Mouse (Mus musculus) stomach, embryonic 15.5 days (tissue): ENCODE measurements around the gene Ern2. TPM values are rescaled to one million over a fixed set of nuclear protein-coding genes. Genes with fewer than 3 reads are reported as not detected.

Source experiments
- ATAC-seq: fragments of 200-750 bp; cut with Nextera tagmentation; 2 replicates; pipeline ENCODE4 v1.8.0; 2017; ENCODE audit warnings: low read depth, moderate number of reproducible peaks, moderate TSS enrichment; ENCODE audit not compliant: insufficient read depth, low FRiP score
- H3K27ac ChIP-seq: fragments of 300-500 bp; sonication (generic); 2 replicates; pipeline ENCODE4 v1.5.1; 2015; ENCODE audit warnings: mild to moderate bottlenecking, inconsistent platforms
- H3K27me3 ChIP-seq: fragments of 300-500 bp; sonication (generic); replicated peaks from 2 replicates; pipeline ENCODE4 v1.6.1; 2015; ENCODE audit warnings: inconsistent platforms
- H3K36me3 ChIP-seq: fragments of 300-500 bp; sonication (generic); 2 replicates; pipeline ENCODE4 v1.6.1; 2015; ENCODE audit warnings: inconsistent platforms
- H3K4me1 ChIP-seq: fragments of 300-500 bp; sonication (generic); 2 replicates; pipeline ENCODE4 v1.6.1; 2015; ENCODE audit warnings: inconsistent platforms
- H3K4me2 ChIP-seq: fragments of 300-500 bp; sonication (generic); 2 replicates; pipeline ENCODE4 v1.6.1; 2015; ENCODE audit warnings: mild to moderate bottlenecking, inconsistent platforms
- H3K4me3 ChIP-seq: fragments of 300-500 bp; sonication (generic); replicated peaks from 2 replicates; pipeline ENCODE4 v1.5.1; 2015; ENCODE audit warnings: inconsistent platforms
- H3K9ac ChIP-seq: fragments of 300-500 bp; sonication (generic); 2 replicates; pipeline ENCODE4 v1.6.1; 2015; ENCODE audit warnings: inconsistent platforms
- H3K9me3 ChIP-seq: fragments of 300-500 bp; sonication (generic); 2 replicates; pipeline ENCODE4 v1.6.1; 2016; ENCODE audit warnings: inconsistent platforms
- WGBS: fragments of 180-500 bp; shearing (Covaris S2); methylation state at CpG from one replicate; pipeline ENCODE4 v1.1.7; 2015; 5-methylcytosine and 5-hydroxymethylcytosine counted together
- polyA plus RNA-seq: library from polyadenylated mRNA; unstranded; fragments of >200 nt; fragmentation: Nextera tagmentation; extraction: Ambion mirVana; gene quantifications from 2 replicates; pipeline ENCODE4 v1.2.1, GENCODE M21; 2015

The Ern2 gene
- polyA plus RNA-seq, 1 experiment from 2014 or later, result 14.5 TPM

GRCm38 (mm10) chr7:122196771-122197170, 10.8 kb upstream of the Ern2 start:
- no peak overlapping the region for H3K4me3 ChIP-seq
- WGBS, result 82% methylated on average over 9 of the region's 9 CpGs
- no peaks in the 10 kb centered on the region for H3K36me3 ChIP-seq
- H3K4me2 ChIP-seq, result no peak overlapping the region
- no peak overlapping the region for H3K27ac ChIP-seq
- H3K4me1 ChIP-seq, result no peaks in the 10 kb centered on the region
- H3K9ac ChIP-seq, result no peak overlapping the region
- ATAC-seq, result no peak
- H3K27me3 ChIP-seq, result no peaks in the 10 kb centered on the region
- H3K9me3 ChIP-seq, result no peaks in the 10 kb centered on the region

GRCm38 (mm10) chr7:122193919-122194318, 7.9 kb upstream of the Ern2 start:
- ATAC-seq, result no peak
- Histone ChIP-seq H3K4me2 (no peak overlapping the region), H3K27me3 (no peaks in the 10 kb centered on the region), H3K27ac (no peak overlapping the region), H3K36me3 (no peaks in the 10 kb centered on the region), H3K4me3 (no peak overlapping the region), H3K4me1 (no peaks in the 10 kb centered on the region), H3K9me3 (no peaks in the 10 kb centered on the region), H3K9ac (no peak overlapping the region)

- WGBS, result 59% methylated on average over 10 of the region's 10 CpGs
- Histone ChIP-seq H3K36me3 (no peaks in the 10 kb centered on the region), H3K9ac (no peak overlapping the region), H3K27me3 (no peaks in the 10 kb centered on the region), H3K27ac (no peak overlapping the region), H3K9me3 (no peaks in the 10 kb centered on the region), H3K4me3 (no peak overlapping the region), H3K4me1 (no peaks in the 10 kb centered on the region), H3K4me2 (no peak overlapping the region)
- no peak for ATAC-seq
These were observed 5.1 kb upstream of the Ern2 start for GRCm38 (mm10) chr7:122191097-122191496.

- Histone ChIP-seq H3K9ac (no peak overlapping the region), H3K9me3 (no peaks in the 10 kb centered on the region), H3K36me3 (no peaks in the 10 kb centered on the region), H3K4me3 (no peak overlapping the region), H3K27me3 (no peaks in the 10 kb centered on the region), H3K27ac (no peak overlapping the region), H3K4me1 (peaks cover 4% of the 10 kb centered on the region; the same call in 1 of the 2 replicates), H3K4me2 (no peak overlapping the region)
- no peak for ATAC-seq
- 27% methylated on average over 7 of the region's 7 CpGs for WGBS
These were observed 3.5 kb upstream of the Ern2 start for GRCm38 (mm10) chr7:122189484-122189883.

- Histone ChIP-seq H3K4me2 (peak overlapping the region; percentile 29), H3K4me3 (peak overlapping the region; percentile 9; the same call in 1 of the 2 replicates)
- peak; percentile 85 for ATAC-seq
These were observed 1.4 kb downstream of the Ern2 start for GRCm38 (mm10) chr7:122184569-122184968.

GRCm38 (mm10) chr7:122180720-122181119, 5.3 kb downstream of the Ern2 start:
- ATAC-seq, result no peak
- no peak overlapping the region for H3K9ac ChIP-seq
- H3K4me3 ChIP-seq, result no peak overlapping the region
- H3K4me2 ChIP-seq, result no peak overlapping the region
- peaks cover under 1% of the 10 kb centered on the region; the same call in 1 of the 2 replicates for H3K4me1 ChIP-seq
- H3K27me3 ChIP-seq, result no peaks in the 10 kb centered on the region
- H3K27ac ChIP-seq, result no peak overlapping the region
- no peaks in the 10 kb centered on the region for H3K36me3 ChIP-seq
- WGBS, result 91% methylated on average over 7 of the region's 7 CpGs
- no peaks in the 10 kb centered on the region for H3K9me3 ChIP-seq

More at GRCm38 (mm10) chr7:122184569-122184968, 1.4 kb downstream of the Ern2 start:
- Histone ChIP-seq H3K27me3 (no peaks in the 10 kb centered on the region), H3K36me3 (no peaks in the 10 kb centered on the region), H3K9me3 (no peaks in the 10 kb centered on the region), H3K9ac (no peak overlapping the region), H3K27ac (peak overlapping the region; percentile 35; the same call in 1 of the 2 replicates), H3K4me1 (peaks cover 4% of the 10 kb centered on the region; the same call in 1 of the 2 replicates)
- WGBS, result 47% methylated on average over 5 of the region's 5 CpGs

- no peak overlapping the region for H3K4me2 ChIP-seq
- 58% methylated on average over 10 of the region's 10 CpGs for WGBS
- H3K36me3 ChIP-seq, result peaks cover 29% of the 10 kb centered on the region
- H3K27me3 ChIP-seq, result no peaks in the 10 kb centered on the region
- no peak for ATAC-seq
- H3K9ac ChIP-seq, result no peak overlapping the region
- H3K4me3 ChIP-seq, result no peak overlapping the region
- H3K4me1 ChIP-seq, result no peaks in the 10 kb centered on the region
- no peaks in the 10 kb centered on the region for H3K9me3 ChIP-seq
- H3K27ac ChIP-seq, result no peak overlapping the region
These were observed 14.4 kb downstream of the Ern2 start for GRCm38 (mm10) chr7:122171613-122172012.

- Histone ChIP-seq H3K36me3 (peaks cover 37% of the 10 kb centered on the region), H3K4me2 (no peak overlapping the region), H3K9ac (no peak overlapping the region), H3K9me3 (no peaks in the 10 kb centered on the region), H3K4me1 (no peaks in the 10 kb centered on the region), H3K27me3 (no peaks in the 10 kb centered on the region), H3K4me3 (no peak overlapping the region), H3K27ac (no peak overlapping the region)
- no peak for ATAC-seq
- WGBS, result 84% methylated on average over 6 of the region's 6 CpGs
These were observed 15.3 kb downstream of the Ern2 start for GRCm38 (mm10) chr7:122170705-122171104.

- H3K9ac ChIP-seq, result no peak overlapping the region
- peaks cover 54% of the 10 kb centered on the region for H3K36me3 ChIP-seq
- no peak overlapping the region for H3K4me3 ChIP-seq
- no peaks in the 10 kb centered on the region for H3K9me3 ChIP-seq
- no peak overlapping the region for H3K27ac ChIP-seq
- no peak for ATAC-seq
- no peak overlapping the region for H3K4me2 ChIP-seq
- 94% methylated on average over 7 of the region's 7 CpGs for WGBS
- peaks cover 3% of the 10 kb centered on the region; the same call in 1 of the 2 replicates for H3K4me1 ChIP-seq
- no peaks in the 10 kb centered on the region for H3K27me3 ChIP-seq
These were observed 18.8 kb downstream of the Ern2 start for GRCm38 (mm10) chr7:122167203-122167602.

- WGBS, result 96% methylated on average over 6 of the region's 8 CpGs
- Histone ChIP-seq H3K27ac (no peak overlapping the region), H3K4me1 (peaks cover 22% of the 10 kb centered on the region), H3K36me3 (peaks cover 52% of the 10 kb centered on the region), H3K4me2 (no peak overlapping the region), H3K4me3 (no peak overlapping the region), H3K27me3 (no peaks in the 10 kb centered on the region), H3K9ac (no peak overlapping the region), H3K9me3 (no peaks in the 10 kb centered on the region)
- ATAC-seq, result no peak
These were observed 22.2 kb downstream of the Ern2 start for GRCm38 (mm10) chr7:122163766-122164165.

- H3K27me3 ChIP-seq, result no peaks in the 10 kb centered on the region
These were observed 26.0 kb downstream of the Ern2 start for GRCm38 (mm10) chr7:122160037-122160436.

GRCm38 (mm10) chr7:122158915-122159902, 26.8 kb downstream of the Ern2 start, which contains the start of gene Plk1:
Gene Plk1, plus strand, starts transcription at chr7:122159439.
- Histone ChIP-seq H3K4me2 (peak within 1 kb of the TSS; percentile 87), H3K9ac (peak within 1 kb of the TSS; percentile 73), H3K4me3 (peak within 1 kb of the TSS; percentile 65), H3K27ac (peak within 1 kb of the TSS; percentile 86), H3K36me3 (peaks cover 21% of the 10 kb centered on the region), H3K27me3 (no peaks in the 10 kb centered on the region), H3K9me3 (no peaks in the 10 kb centered on the region), H3K4me1 (peaks cover 28% of the 10 kb centered on the region)
- under 1% methylated on average over 63 of the region's 63 CpGs for WGBS
- ATAC-seq, result peak; percentile 90

More at GRCm38 (mm10) chr7:122160037-122160436, 26.0 kb downstream of the Ern2 start:
- Histone ChIP-seq H3K4me2 (peak overlapping the region; percentile 87), H3K9me3 (no peaks in the 10 kb centered on the region), H3K27ac (peak overlapping the region; percentile 86; the same call in 1 of the 2 replicates), H3K36me3 (peaks cover 21% of the 10 kb centered on the region), H3K4me3 (peak overlapping the region; percentile 65), H3K9ac (peak overlapping the region; percentile 51), H3K4me1 (peaks cover 28% of the 10 kb centered on the region)
- WGBS, result 1% methylated on average over 11 of the region's 12 CpGs
- no peak for ATAC-seq
